Mouse (Mus musculus) T-helper 1 cell (primary cell): Measurements from ENCODE around the gene Bcl11a.

Source experiments
- in situ Hi-C: fragments of 300-600 bp; cut with MboI, MseI; formaldehyde crosslinking; loops from one replicate; pipeline ENCODE4 v1.15.1; 2025; ENCODE audit warnings: high pct_unique_total_duplicates

Bcl11a gene

GRCm38 (mm10) chr11:24077795-24078705, at the start of gene Bcl11a:
TSS of gene Bcl11a (plus strand) at chr11:24078056.
- in situ Hi-C loops: no loop called here

DNA sequence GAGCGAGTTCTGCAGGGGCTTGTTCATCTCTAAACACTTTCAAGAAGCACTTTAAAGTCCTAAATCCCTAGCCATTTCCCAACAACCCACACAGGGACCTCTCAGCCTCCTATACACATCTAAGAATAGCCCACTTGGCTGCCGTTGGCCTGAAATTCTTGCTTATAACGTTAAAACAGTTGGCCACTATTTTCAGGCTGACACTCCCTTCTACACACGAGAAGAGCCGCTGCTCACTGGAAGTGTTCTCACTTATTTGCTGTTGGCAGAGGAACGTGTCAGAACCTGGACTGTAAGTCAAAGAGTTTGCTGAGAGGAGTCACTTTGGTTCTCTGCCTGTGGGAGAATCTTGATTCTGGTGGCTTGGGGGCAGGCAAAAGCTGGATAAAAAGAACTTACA, 33.8 kb upstream of the Bcl11a start:
- in situ Hi-C loops: loop anchor here (25.0 kb wide), 1 partner anchor 1818 kb away; no protein-coding TSS in a partner anchor

DNA sequence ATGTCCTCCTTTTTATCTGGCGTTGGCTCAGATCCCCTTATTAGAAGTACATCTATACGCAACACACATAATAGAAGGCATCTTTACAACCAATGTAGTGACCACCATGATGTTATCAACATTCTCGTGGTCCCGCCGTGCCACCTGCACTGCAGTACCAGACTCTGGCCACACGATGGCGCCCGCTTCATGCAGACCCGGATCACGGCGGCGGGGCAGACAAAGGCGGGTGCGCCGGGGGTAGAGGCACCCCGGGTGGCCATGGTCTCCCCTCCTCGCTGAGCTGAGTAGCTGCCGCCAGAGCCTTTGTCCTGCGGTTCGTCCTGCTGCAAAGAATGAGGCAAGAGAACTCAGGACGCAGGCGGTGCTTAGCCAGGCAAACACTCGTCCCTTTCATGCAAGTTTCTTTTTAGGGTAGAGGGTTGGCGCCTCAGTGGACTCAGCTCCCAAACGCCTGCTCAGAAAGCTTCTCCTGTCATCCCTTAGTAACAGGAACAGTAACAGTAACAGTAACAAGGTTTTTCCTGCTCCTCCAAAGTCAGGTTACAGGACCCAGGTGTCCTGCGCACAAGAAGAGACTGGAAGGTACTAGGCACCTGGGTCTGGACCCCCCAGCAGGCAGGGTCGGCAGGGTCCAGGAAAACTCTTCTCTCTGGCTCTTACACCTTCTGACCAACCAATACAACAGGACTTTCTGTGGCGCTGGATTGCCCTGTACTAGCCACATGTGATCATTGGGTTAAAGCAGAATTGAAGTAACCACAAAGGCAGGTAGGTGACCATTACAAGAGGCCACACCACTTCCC, 28.4 kb upstream of the Bcl11a start:
- in situ Hi-C loops: loop anchor here (5.0 to 25.0 kb wide), 3 partner anchors 198 to 1813 kb away; no protein-coding TSS in a partner anchor

DNA sequence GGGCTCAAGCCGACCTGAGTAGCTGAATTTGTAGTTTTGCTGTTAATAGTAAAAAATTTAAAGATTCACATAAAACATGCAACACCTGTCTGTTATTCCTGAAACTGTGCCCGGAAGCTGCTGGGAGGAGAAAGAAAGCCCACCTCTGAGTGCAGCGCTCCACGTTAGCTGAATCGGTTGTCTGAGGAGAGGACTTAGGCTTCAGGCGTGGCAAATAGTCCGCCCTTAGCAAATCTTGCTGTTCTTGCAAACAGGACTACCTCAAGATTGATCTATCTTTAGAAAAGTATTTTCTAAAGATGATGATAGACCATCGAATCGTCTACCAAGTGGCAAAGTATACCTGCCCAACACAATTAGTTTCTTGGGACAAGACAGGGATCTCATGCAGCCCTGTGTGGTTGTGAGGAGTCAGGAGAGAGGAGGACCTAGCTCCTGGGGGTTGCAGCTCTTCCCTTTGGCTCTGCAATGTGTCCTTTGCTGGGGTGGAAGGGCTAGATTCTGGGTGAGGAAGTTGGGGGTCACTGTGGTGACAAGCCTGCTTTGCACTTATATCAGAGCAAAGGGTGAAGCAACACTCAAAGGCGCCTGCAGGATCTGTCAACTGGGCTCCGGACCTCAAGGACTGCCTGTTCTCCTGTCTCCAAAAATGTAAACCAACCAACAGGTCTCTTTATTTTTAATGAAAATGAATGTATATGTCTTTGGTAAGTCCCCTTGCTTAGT, 27.7 kb upstream of the Bcl11a start:
- in situ Hi-C loops: no loop called here

GRCm38 (mm10) chr11:24052882-24053281, 25.0 kb upstream of the Bcl11a start:
- in situ Hi-C loops: no loop called here

DNA sequence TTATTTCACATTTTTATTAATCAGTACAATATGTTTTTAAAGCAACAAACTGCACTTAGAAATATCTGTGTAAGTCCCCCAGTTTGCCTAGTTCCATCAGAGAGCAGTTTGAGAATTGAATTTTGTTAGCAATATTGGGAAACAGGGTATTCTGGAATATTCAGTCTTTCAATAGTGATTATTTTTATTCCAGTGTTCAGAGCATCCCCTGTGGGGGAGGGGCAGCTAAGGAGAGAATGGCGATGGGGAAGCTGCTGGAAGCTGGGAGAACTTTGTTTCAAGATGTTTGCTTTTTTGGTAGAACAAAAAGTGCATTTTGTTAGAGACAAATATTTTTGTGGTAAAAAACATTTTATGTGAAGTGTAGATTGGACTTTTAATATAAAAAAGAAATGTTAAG, 18.7 kb upstream of the Bcl11a start:
- in situ Hi-C loops: no loop called here

DNA sequence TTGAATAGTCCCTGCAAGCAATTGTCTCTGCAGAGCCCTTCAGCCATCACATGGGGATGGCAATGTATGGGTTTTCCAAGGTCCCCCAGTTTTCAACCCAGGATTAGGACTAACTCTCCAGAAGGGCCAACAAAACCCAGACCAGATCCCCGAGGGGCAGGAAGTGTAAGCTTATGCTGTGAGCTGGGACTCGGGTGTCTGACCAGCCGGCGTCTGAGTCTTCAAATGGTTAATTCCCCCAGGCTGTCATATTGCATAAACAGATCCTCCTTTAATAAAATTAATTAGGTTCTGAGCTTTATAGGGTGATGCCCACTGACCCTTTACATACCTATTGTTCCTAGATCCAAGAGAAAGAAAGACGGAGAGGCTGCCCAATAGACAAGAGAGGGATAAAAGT, 17.4 kb upstream of the Bcl11a start:
- in situ Hi-C loops: no loop called here

GRCm38 (mm10) chr11:24061819-24062218, 16.0 kb upstream of the Bcl11a start:
- in situ Hi-C loops: no loop called here

- in situ Hi-C loops: no loop called here
Measured at GRCm38 (mm10) chr11:24062495-24063096, 15.3 kb upstream of the Bcl11a start.

GRCm38 (mm10) chr11:24064221-24064620, 13.6 kb upstream of the Bcl11a start:
- in situ Hi-C loops: no loop called here

- in situ Hi-C loops: no loop called here
Measured at GRCm38 (mm10) chr11:24065313-24065712, 12.5 kb upstream of the Bcl11a start.

- in situ Hi-C loops: no loop called here
Measured at GRCm38 (mm10) chr11:24074021-24074591, 3.8 kb upstream of the Bcl11a start.

DNA sequence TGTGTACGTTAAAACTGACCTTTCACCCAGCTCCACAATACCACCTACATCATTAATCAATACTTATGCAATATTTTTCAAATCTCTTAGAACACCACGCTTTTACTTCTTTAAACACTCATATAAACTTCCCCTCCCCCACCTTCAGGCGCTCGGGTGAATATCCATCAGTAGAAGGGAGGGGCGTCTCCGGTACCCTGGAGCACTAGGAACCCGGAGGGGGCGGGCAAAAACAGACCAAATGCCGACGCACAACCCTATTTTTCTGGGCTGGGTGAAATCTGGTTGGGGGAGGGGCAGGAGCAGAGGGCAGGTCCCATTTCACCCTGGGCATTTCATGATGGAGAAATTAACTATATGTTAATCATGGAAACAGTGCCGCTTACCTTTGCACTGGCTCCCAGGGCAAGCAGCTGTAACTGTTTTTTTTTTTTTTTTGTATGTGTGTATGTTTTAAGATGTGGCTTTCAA, 3.2 kb upstream of the Bcl11a start, which contains the start of gene A830031A19Rik:
Gene A830031A19Rik, minus strand, starts transcription at position 421 of the 471 bp plus-strand sequence.
- in situ Hi-C loops: no loop called here

GRCm38 (mm10) chr11:24075486-24076126, 2.2 kb upstream of the Bcl11a start:
- in situ Hi-C loops: no loop called here

DNA sequence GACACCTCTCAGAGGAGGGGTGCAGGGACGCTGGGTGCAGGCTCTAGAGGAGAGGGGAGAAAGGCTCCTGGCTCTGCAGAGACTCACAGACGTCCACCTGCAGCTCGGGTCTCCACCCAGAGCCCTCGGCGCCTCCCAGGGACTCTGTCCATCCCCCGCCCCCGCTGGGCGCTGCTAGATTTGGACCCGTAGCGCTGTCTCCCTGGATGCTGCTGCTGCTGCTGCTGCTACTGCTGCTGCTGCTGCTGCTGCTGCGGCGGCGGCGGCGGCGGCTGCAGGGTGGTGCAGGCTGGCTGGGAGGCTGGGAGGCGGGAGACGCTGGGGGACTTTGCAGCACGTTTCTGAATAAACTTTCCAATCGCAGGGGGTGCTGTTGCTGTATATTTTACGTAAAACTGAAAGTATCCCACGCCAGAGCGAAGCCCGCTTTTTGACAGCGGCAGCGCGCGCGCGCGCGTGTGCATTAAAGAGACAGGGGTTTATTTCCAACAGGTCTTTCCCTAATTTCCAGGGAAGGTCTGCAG, 1.7 kb upstream of the Bcl11a start:
- in situ Hi-C loops: no loop called here

GRCm38 (mm10) chr11:24076821-24077730, 780 bp upstream of the Bcl11a start:
- in situ Hi-C loops: no loop called here

DNA sequence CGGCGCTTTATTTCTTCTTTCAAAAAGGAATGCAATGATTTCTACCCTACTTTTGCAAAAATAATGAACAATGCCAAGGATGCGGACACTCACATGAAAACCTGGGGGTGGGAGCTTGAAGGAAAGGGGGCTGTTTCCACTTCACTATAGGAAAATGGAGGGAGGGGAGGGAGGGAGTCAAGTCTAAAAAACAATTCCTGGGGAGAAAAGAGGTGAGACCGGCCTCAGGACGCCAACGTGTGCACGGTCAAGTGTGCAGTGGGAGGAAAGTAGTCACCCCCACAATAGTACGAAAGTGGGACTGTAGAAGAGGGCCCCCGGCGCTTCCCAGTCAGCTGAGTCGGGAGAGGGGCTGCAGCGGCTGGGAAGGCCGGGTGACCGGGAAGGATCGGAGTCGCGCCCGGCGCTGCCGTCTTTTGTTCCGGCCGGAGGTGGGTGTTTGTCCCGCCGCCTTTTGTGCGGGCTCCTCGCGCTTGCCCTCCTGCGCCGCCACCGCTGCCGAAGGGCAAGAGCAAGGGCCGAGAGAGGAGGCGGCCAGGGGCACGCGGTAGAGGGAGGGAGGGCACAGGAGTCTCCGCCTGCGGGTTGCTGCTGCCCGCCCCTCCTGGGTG, 955 bp downstream of the Bcl11a start:
- in situ Hi-C loops: no loop called here
